Mouse (Mus musculus): Measurements from ENCODE around the gene Atp6v0c. TPM values are rescaled to one million over a fixed set of nuclear protein-coding genes. Genes with fewer than 3 reads are reported as not detected.

The Atp6v0c gene
- 422 and 435 TPM in 2 replicates for polyA plus RNA-seq (2016; fragmentation: Nextera tagmentation; extraction: Ambion mirVana)

GRCm38 (mm10) chr17:24169317-24170065 is at the start of gene Atp6v0c:
TSS of gene Atp6v0c (minus strand) at chr17:24169702.
- H3K4me3 ChIP-seq = peak within 1 kb of the TSS; percentile 97
- peak; percentile 93 for DNase-seq (ENCODE audit: low spot score)
- H3K36me3 ChIP-seq (replicated peaks) = peaks cover 32% of the 10 kb centered on the region
- no peaks in the 10 kb centered on the region for H3K27me3 ChIP-seq (replicated peaks; ENCODE audit: low read depth, poor library complexity, severe bottlenecking)
- H3K4me1 ChIP-seq = peaks cover 29% of the 10 kb centered on the region
- peak within 1 kb of the TSS; percentile 100 for H3K27ac ChIP-seq (replicated peaks)
- WGBS = 1% methylated on average over 58 of the region's 58 CpGs
- no peaks in the 10 kb centered on the region for H3K9me3 ChIP-seq

GRCm38 (mm10) chr17:24216836-24217235 is 47.3 kb upstream of the Atp6v0c start:
- no peaks in the 10 kb centered on the region for H3K9me3 ChIP-seq
- peaks cover 53% of the 10 kb centered on the region for H3K36me3 ChIP-seq (replicated peaks)
- no peak overlapping the region for H3K4me3 ChIP-seq
- no peak overlapping the region for H3K27ac ChIP-seq (replicated peaks)
- no peaks in the 10 kb centered on the region for H3K27me3 ChIP-seq (replicated peaks; ENCODE audit: low read depth, poor library complexity, severe bottlenecking)
- peak; percentile 45 for DNase-seq (ENCODE audit: low spot score)
- peaks cover 31% of the 10 kb centered on the region for H3K4me1 ChIP-seq
- WGBS = 63% methylated on average over 4 of the region's 4 CpGs

GRCm38 (mm10) chr17:24213186-24213585 is 43.7 kb upstream of the Atp6v0c start:
- H3K27ac ChIP-seq (replicated peaks) = no peak overlapping the region

GRCm38 (mm10) chr17:24212441-24213018 is 43.0 kb upstream of the Atp6v0c start:
- 26% methylated on average over 5 of the region's 5 CpGs for WGBS
- Histone ChIP-seq H3K36me3 (replicated peaks) (peaks cover 32% of the 10 kb centered on the region), H3K27ac (replicated peaks) (peak overlapping the region; percentile 92; the same call in 1 of the 2 replicates), H3K27me3 (replicated peaks; ENCODE audit: low read depth, poor library complexity, severe bottlenecking) (peaks cover 29% of the 10 kb centered on the region), H3K4me1 (peaks cover 55% of the 10 kb centered on the region), H3K4me3 (peak overlapping the region; percentile 65), H3K9me3 (no peaks in the 10 kb centered on the region)
- no peak for DNase-seq (ENCODE audit: low spot score)

More at GRCm38 (mm10) chr17:24213186-24213585, 43.7 kb upstream of the Atp6v0c start:
- H3K9me3 ChIP-seq = no peaks in the 10 kb centered on the region
- peaks cover 22% of the 10 kb centered on the region for H3K27me3 ChIP-seq (replicated peaks; ENCODE audit: low read depth, poor library complexity, severe bottlenecking)
- no peak for DNase-seq (ENCODE audit: low spot score)
- WGBS = 75% methylated on average over 6 of the region's 6 CpGs
- H3K36me3 ChIP-seq (replicated peaks) = peaks cover 39% of the 10 kb centered on the region
- H3K4me3 ChIP-seq = no peak overlapping the region
- H3K4me1 ChIP-seq = peaks cover 48% of the 10 kb centered on the region

GRCm38 (mm10) chr17:24211631-24212440 is 42.3 kb upstream of the Atp6v0c start:
- 1% methylated on average over 37 of the region's 37 CpGs for WGBS
- peaks cover 25% of the 10 kb centered on the region for H3K36me3 ChIP-seq (replicated peaks)
- H3K4me1 ChIP-seq = peaks cover 60% of the 10 kb centered on the region
- peak; percentile 82 for DNase-seq (ENCODE audit: low spot score)
- H3K4me3 ChIP-seq = peak overlapping the region; percentile 65
- H3K9me3 ChIP-seq = no peaks in the 10 kb centered on the region
- peak overlapping the region; percentile 92 for H3K27ac ChIP-seq (replicated peaks)
- H3K27me3 ChIP-seq (replicated peaks; ENCODE audit: low read depth, poor library complexity, severe bottlenecking) = peaks cover 36% of the 10 kb centered on the region

- Histone ChIP-seq H3K9me3 (no peaks in the 10 kb centered on the region), H3K27ac (replicated peaks) (peak overlapping the region; percentile 92), H3K4me1 (peaks cover 70% of the 10 kb centered on the region), H3K36me3 (replicated peaks) (peaks cover 13% of the 10 kb centered on the region), H3K4me3 (peak overlapping the region; percentile 78), H3K27me3 (replicated peaks; ENCODE audit: low read depth, poor library complexity, severe bottlenecking) (peaks cover 45% of the 10 kb centered on the region)
- DNase-seq (ENCODE audit: low spot score) = no peak
- WGBS = 84% methylated on average over 3 of the region's 3 CpGs
Observed at GRCm38 (mm10) chr17:24210591-24210990, 41.1 kb upstream of the Atp6v0c start.

- H3K27ac ChIP-seq (replicated peaks) = peak overlapping the region; percentile 92
- WGBS = 70% methylated on average over 3 of the region's 3 CpGs
- H3K36me3 ChIP-seq (replicated peaks) = peaks cover 6% of the 10 kb centered on the region
- DNase-seq (ENCODE audit: low spot score) = no peak
- peaks cover 45% of the 10 kb centered on the region for H3K27me3 ChIP-seq (replicated peaks; ENCODE audit: low read depth, poor library complexity, severe bottlenecking)
- H3K4me1 ChIP-seq = peaks cover 78% of the 10 kb centered on the region
- H3K4me3 ChIP-seq = peak overlapping the region; percentile 78
- no peaks in the 10 kb centered on the region for H3K9me3 ChIP-seq
Observed at GRCm38 (mm10) chr17:24209916-24210240, 40.4 kb upstream of the Atp6v0c start.

GRCm38 (mm10) chr17:24209043-24209915 is 39.8 kb upstream of the Atp6v0c start, which contains the start of gene Ntn3:
TSS of gene Ntn3 (minus strand) at chr17:24209531.
- Histone ChIP-seq H3K36me3 (replicated peaks) (no peaks in the 10 kb centered on the region; the same call in none of the 2 replicates), H3K27ac (replicated peaks) (peak within 1 kb of the TSS; percentile 92), H3K4me3 (peak within 1 kb of the TSS; percentile 78), H3K4me1 (peaks cover 84% of the 10 kb centered on the region), H3K9me3 (no peaks in the 10 kb centered on the region), H3K27me3 (replicated peaks; ENCODE audit: low read depth, poor library complexity, severe bottlenecking) (peaks cover 45% of the 10 kb centered on the region)
- 1% methylated on average over 43 of the region's 43 CpGs for WGBS
- DNase-seq (ENCODE audit: low spot score) = peak; percentile 95

- H3K27ac ChIP-seq (replicated peaks) = peak overlapping the region; percentile 92
- H3K9me3 ChIP-seq = no peaks in the 10 kb centered on the region
- WGBS = 1% methylated on average over 29 of the region's 29 CpGs
- H3K27me3 ChIP-seq (replicated peaks; ENCODE audit: low read depth, poor library complexity, severe bottlenecking) = peaks cover 45% of the 10 kb centered on the region
- peak overlapping the region; percentile 78 for H3K4me3 ChIP-seq
- H3K36me3 ChIP-seq (replicated peaks) = no peaks in the 10 kb centered on the region; the same call in 1 of the 2 replicates
- DNase-seq (ENCODE audit: low spot score) = peak; percentile 66
- H3K4me1 ChIP-seq = peaks cover 89% of the 10 kb centered on the region
Observed at GRCm38 (mm10) chr17:24208641-24209042, 39.1 kb upstream of the Atp6v0c start.

GRCm38 (mm10) chr17:24207768-24208640 is 38.5 kb upstream of the Atp6v0c start:
- Histone ChIP-seq H3K4me3 (peak overlapping the region; percentile 78), H3K27ac (replicated peaks) (peak overlapping the region; percentile 92), H3K27me3 (replicated peaks; ENCODE audit: low read depth, poor library complexity, severe bottlenecking) (peaks cover 45% of the 10 kb centered on the region), H3K4me1 (peaks cover 93% of the 10 kb centered on the region), H3K9me3 (no peaks in the 10 kb centered on the region), H3K36me3 (replicated peaks) (no peaks in the 10 kb centered on the region; the same call in 1 of the 2 replicates)
- DNase-seq (ENCODE audit: low spot score) = no peak
- WGBS = 53% methylated on average over 34 of the region's 34 CpGs
